Mouse (Mus musculus) liver (tissue): ENCODE results near the gene Gdf1.

Source experiments
- DNase-seq: peaks from one replicate; pipeline ENCODE4 v3.0.0-alpha.2; 2020; ENCODE audit warnings: mixed read lengths

Gdf1 gene

GRCm38 (mm10) chr8:70366588-70366987 is 37.0 kb downstream of the Gdf1 start:
- DNase-seq, result no peak

- no peak for DNase-seq
Measured at GRCm38 (mm10) chr8:70370476-70370875, 40.9 kb downstream of the Gdf1 start.

GRCm38 (mm10) chr8:70371951-70372350 is 42.3 kb downstream of the Gdf1 start:
- DNase-seq, result no peak

DNA sequence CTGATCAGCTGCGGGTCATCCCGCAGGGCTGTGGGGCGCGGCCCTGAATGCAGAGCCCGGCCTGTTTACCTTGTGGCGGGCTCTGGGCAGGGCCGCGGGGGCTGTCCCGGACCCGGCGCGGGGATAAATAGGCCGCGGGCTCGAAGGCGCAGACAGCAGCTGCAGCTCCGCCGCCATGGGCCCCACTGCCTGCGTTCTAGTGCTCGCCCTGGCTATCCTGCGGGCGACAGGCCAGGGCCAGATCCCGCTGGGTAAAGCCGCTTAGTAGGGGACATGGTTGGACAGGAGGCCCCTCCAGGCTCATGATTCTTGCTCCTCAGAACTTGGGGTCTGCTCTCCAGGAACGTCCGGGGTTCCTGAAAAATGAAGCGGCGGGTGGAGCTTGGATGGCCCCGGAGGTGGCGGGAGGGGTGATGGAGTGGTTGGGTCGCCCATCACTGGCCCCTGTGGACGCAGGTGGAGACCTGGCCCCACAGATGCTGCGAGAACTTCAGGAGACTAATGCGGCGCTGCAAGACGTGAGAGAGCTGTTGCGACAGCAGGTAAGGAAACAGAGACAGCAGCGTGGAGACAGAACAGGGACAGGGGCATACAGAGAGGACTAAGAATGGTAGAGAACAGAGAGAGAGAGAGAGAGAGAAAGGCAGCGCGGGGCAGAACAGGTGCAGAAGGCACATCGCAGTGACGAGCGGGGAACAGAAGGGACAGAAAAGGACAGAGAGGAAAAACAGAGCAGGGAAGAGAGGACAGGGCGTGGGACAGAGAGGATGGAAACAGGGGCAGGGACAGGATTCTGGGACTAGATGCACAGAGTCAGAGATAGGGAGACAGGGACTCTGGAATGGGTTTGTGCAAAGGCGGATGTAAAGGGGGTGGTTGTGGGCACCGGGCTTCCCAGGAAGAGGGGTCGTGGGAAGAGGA is 44.0 kb downstream of the Gdf1 start, which contains the start of gene Comp:
Gene Comp (plus strand): TSS at position 162 of the 921 bp plus-strand sequence.
- no peak for DNase-seq

DNA sequence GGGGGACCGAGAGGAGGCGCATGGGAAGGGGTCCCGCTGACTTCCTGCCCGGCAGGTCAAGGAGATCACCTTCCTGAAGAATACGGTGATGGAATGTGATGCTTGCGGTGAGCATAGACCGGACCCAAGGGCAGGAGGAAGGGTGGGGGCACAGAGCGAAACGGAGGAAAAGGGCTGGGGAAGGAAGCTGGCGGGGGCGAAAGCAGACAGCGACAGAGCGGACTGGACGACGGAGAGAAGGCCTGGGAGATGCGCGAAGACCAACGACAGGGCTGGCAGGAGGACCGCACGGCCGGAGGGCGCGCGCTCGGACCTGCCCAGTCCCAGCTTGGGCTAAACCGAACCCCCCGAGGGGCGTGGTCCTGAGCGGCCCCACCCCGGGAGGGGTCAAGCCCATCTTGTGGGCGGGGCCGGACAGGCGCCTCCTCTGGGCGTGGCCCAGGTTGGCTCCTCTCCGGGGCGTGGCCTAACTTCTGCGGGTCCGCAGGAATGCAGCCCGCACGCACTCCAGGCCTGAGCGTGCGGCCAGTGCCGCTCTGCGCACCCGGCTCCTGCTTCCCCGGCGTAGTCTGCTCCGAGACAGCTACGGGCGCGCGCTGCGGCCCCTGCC is 44.8 kb downstream of the Gdf1 start:
- DNase-seq, result peak; percentile 87

DNA sequence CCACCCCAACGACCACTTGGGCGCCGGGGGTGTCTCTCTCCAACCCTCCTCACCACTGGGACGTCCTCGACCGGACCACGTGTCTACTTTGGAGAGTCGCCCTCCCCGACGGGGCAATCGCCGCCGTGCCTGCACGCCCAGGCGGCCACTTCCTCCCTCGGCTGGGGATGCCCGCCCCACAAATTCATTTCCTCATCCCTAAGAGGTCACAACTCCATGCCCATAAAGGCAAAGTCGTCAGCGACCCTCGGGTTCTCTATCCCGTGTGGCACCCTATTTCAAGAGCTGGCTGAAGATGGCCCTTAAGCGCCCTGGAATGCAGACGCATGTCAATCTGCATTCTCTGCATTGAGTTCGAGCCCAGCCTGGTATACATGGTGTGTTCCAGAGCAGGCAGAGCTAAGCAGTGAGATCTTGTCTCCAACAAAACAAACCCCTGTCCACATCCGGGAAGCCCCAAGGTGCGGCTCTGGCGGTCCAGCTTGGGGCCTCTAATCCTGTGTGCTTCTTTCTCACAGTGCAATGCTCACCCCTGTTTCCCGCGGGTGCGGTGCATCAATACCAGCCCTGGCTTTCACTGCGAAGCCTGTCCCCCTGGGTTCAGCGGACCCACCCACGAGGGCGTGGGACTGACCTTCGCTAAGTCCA is 45.7 kb downstream of the Gdf1 start:
- no peak for DNase-seq

GRCm38 (mm10) chr8:70376275-70376741 is 46.7 kb downstream of the Gdf1 start:
- peak; percentile 41 for DNase-seq

DNA sequence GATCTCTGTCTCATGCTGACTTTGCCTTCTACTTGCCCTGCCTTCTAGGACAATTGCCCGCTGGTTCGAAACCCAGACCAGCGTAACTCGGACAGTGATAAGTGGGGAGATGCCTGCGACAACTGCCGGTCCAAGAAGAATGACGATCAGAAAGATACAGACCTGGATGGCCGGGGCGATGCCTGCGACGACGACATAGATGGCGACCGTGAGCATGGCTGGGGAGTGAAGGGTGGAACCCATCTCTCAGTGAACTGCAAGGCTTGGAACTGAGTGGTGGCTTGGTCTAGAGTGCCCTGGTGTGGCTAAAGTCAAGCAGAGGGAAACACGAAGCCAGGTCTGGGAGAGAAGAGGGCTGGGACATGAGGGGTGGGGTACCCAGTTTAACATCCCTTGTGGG is 47.4 kb downstream of the Gdf1 start:
- DNase-seq, result no peak

GRCm38 (mm10) chr8:70380069-70380468 is 50.5 kb downstream of the Gdf1 start:
- no peak for DNase-seq
